Mouse (Mus musculus) naive thymus-derived CD4-positive, alpha-beta T cell, adult 2 months (primary cell): ENCODE results near the gene Syt10.
"Not testable (repeated sequence)": the region's sequence is repeated elsewhere in the genome, so short reads cannot be mapped to it uniquely, and the experiment has no call there.

Experiments
- DNase-seq: peaks from one replicate; pipeline ENCODE4 v3.0.0-alpha.2; 2011; ENCODE audit warnings: low read depth

Gene Syt10

DNA sequence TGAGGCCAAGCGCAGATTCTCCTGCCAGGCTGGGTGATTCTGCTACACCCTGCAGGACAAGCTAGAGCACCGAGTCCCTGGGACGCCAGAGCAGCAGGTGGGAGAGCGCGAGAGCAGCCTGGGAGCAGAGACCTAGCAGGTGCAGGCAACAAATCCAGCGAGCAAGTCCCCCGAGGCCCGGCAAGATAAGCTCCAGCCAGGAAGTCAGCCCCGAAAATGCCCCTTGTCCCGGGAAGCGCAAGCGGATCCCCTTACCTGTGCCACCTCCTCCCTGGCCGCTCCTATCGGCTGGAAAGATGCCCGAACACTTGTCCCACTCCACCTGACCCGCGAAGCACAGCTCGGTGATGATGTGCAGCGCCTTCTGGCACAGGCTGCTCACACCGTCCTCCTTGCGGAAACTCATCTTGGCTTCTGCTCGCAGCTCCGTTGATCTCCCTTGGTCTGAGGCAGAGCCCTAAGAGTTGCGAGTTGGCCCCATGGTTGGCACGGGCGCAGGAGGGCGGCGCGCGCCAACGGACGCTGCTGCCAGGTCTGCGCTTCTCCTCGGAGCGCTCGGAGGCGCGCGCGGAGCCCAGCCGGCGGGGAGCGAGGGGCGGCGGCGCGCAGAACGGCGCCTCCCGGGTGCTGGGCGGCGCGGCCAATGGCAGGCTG is at the start of gene Syt10:
TSS of gene Syt10 (minus strand) at position 497 of the 654 bp plus-strand sequence.
- DNase-seq: no peak

DNA sequence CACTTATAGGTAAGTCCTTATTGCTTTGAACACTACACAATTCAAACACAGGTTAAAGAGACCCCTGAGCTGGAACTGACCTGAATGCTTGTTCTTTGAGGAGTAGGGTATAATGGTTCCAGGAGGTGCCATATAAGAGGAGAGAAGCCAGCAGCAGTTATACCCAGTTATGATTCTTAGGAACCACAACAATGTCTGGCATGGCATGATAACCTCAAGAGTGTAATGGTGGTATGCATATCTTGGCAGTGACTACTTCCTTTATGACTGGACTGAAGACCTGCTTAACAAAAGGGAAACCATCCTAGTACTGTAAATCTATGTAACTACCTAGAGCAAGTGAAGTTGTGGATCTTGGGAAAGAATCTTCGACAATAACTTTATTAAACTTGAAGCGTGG is 42.1 kb upstream of the Syt10 start:
- DNase-seq: no peak

DNA sequence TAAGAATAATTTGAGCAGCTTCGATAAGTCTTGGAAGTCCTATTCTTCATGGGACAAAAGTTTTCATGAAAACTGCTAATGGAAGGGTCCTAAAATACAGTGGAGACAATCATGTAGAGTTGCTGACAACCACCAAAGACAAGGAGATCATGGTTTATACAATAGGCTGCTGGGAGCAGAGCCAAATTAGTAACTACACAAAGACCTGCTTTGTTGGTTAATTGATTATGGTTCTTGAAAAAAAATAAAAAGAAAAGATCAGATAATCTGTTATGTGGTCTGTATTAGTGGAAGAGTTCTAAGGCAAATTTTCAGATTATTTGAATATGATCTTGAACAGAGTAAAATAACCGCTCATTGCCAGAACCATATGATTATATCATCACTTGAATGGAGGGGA is 37.3 kb upstream of the Syt10 start:
- no peak for DNase-seq

DNA sequence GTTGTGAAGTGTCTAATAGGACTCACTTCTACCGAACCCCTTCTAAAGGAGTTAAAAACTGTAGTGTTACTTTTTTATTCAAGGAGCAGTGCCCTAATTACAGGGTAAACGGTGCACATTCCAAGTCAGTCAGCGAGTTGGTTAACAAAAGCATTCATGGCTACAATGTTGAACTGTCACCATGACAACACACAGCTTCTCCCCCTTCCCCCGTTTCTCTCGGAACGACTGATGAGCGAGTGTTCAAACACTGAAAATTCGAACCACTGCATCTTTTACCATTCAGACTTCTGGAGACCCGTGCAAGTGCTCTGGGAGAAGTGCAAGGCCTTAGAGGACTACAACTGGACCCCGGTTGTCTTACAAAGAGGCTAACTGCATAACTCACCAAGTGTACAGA is 25.6 kb downstream of the Syt10 start:
- DNase-seq: no peak

DNA sequence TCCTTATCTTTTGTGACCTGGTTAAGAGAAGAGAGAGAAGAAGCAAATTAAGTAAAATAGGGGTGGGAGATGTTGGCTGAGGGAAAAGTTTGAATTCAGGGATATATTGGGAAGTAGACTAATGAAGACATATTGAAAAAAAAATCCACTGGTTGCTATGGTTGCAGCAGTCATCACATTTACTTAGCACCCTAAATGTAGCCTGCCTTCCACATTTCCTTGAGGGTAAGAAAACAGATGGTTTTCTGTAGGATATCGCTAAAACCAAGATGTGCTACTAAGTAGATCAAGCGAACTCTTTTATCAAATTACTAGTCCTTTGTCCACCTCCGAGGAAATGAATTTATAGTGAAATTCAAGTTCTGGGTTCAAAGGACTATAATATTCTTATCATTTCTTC is 37.2 kb downstream of the Syt10 start:
- no peak for DNase-seq

DNA sequence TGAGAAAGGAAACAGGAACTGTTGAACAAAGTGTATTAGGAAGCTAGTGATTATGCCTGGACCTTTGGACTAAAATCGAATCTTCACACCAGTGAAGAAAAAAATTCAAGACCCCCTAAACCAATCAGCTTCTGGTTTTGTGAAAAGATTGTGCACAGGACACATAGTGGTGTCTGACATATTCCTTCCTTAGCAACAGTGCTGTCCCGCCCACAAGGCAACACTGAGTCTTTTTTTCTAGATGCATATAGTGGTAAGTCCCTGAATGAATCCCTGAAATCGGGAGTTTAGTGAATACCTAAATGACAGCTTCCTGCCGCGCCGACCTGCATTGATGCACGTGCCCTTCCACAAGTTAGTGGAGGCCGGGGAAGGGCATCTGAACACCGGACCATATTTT is 61.7 kb downstream of the Syt10 start:
- no peak for DNase-seq

DNA sequence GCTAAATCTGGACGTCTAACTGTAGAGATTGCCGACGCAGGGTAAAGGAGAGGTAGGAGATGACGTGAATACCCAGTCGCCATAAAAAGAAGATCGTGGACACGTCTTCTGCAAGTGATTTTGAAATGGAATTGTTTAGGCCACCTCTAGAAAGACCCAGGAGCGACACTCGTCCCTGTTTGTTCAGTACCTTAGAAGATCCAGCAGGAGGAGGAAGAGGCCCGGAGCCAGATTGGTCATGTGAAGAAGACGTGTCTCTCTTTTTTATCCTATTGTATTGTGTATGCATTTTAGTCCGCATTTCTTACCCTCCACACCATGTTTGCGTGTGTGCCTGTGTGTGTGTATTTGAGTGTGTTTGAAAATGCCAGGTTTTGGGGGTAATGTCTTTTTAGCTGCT is 75.6 kb downstream of the Syt10 start:
- DNase-seq: not testable (repeated sequence)

DNA sequence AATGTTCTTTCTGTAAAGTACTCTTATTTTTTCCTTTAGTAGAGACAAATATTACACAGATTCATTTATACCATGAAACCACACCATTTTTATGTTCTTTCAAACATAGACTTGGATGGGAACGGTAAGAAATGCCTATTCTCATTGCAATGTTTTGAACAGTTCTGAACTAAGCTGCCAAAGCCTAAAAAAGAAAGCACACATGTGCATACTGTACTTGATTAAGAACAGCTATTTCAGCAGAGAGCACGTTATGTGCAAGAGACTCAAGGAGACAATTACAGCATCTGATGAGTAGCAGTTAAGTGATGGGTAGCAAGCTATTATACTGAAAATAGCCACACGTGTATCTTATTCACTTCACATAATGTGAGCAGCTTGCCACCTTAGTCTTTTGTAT is 108.0 kb downstream of the Syt10 start:
- DNase-seq: no peak
